Mouse (Mus musculus): Measurements from ENCODE around the gene Rbm47.

DNA sequence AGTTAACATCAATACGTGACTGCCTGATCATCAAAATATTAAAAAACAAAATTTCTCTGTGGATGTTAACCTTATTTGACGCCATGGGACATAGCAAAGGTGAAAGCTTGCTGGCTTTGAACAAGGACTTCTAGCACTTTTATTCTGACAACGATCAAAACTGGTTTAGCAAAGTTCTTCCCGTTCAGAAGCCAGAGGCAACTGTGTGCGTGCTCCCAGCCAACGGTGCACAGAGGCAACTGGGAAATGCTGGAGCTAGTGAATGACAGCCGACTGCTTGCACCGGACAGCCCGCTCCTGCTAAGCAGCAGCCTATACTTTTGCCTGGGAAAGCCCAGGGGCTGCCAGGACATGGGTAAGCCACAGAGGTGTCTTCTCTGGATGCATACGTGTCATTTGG, 22.4 kb upstream of the Rbm47 start:
- TF ChIP-seq POLR2A (IDR thresholded peaks at IDR 0.05; ENCODE audit: insufficient read depth, low read depth, low read length) (no peak), CTCF (IDR thresholded peaks at IDR 0.05) (no peak), EP300 (IDR thresholded peaks at IDR 0.05; ENCODE audit: insufficient read depth, low read depth, low read length) (no peak)

Data from heart, adult 2 months (tissue).